Mouse (Mus musculus) spleen, postnatal 4 days (tissue): ENCODE results near the gene Mycn.

Source experiments
- DNase-seq, 2 experiments: peaks; one replicate each; pipeline ENCODE4 v3.0.0; 2022; ENCODE audit warnings: low spot score in 2 of 2

Mycn gene

GRCm38 (mm10) chr12:12924446-12924845 is 17.3 kb downstream of the Mycn start:
- DNase-seq: no peak

GRCm38 (mm10) chr12:12920166-12921157 is 21.3 kb downstream of the Mycn start:
- DNase-seq: no peak

- DNase-seq: no peak
These were observed 25.4 kb downstream of the Mycn start for GRCm38 (mm10) chr12:12916298-12916697.

GRCm38 (mm10) chr12:12910356-12910979 is 31.2 kb downstream of the Mycn start:
- DNase-seq: no peak

- DNase-seq: no peak
These were observed 32.0 kb downstream of the Mycn start for GRCm38 (mm10) chr12:12909631-12910277.

GRCm38 (mm10) chr12:12906771-12907170 is 34.9 kb downstream of the Mycn start:
- DNase-seq: no peak

GRCm38 (mm10) chr12:12906321-12906720 is 35.4 kb downstream of the Mycn start:
- DNase-seq: no peak

- DNase-seq: no peak
These were observed 36.6 kb downstream of the Mycn start for GRCm38 (mm10) chr12:12905117-12905516.

- no peak for DNase-seq
These were observed 37.2 kb downstream of the Mycn start for GRCm38 (mm10) chr12:12904512-12904953.

GRCm38 (mm10) chr12:12904086-12904485 is 37.6 kb downstream of the Mycn start:
- DNase-seq: no peak

- DNase-seq: no peak
These were observed 39.3 kb downstream of the Mycn start for GRCm38 (mm10) chr12:12902403-12902802.

- no peak for DNase-seq
These were observed 43.2 kb downstream of the Mycn start for GRCm38 (mm10) chr12:12898356-12899126.

- no peak for DNase-seq
These were observed 47.7 kb downstream of the Mycn start for GRCm38 (mm10) chr12:12893986-12894385.

GRCm38 (mm10) chr12:12886191-12886889 is 55.4 kb downstream of the Mycn start:
- no peak for DNase-seq
